Mouse (Mus musculus) erythroblast, embryonic 14.5 days (primary cell): ENCODE measurements around the gene Chrm1. TPM values are rescaled to one million over a fixed set of nuclear protein-coding genes. Genes with fewer than 3 reads are reported as not detected.

Experiments
- H3K27me3 ChIP-seq: 2 replicates; pipeline ENCODE4 v1.6.1; 2012; ENCODE audit warnings: inconsistent platforms; ENCODE audit not compliant: control insufficient read depth
- H3K36me3 ChIP-seq: 2 replicates; pipeline ENCODE4 v1.6.1; 2012; ENCODE audit warnings: mild to moderate bottlenecking, inconsistent platforms; ENCODE audit not compliant: control insufficient read depth
- H3K4me1 ChIP-seq: 2 replicates; pipeline ENCODE4 v1.6.1; 2012; ENCODE audit warnings: inconsistent platforms; ENCODE audit not compliant: control insufficient read depth
- H3K4me3 ChIP-seq: replicated peaks from 2 replicates; pipeline ENCODE3; 2012; ENCODE audit warnings: moderate library complexity, mild to moderate bottlenecking, inconsistent platforms
- H3K9me3 ChIP-seq: 2 replicates; pipeline ENCODE4 v1.6.1; 2012; ENCODE audit warnings: low read length, inconsistent platforms, mixed read lengths; ENCODE audit not compliant: control insufficient read depth
- GATA1 ChIP-seq: IDR thresholded peaks from 2 replicates; pipeline ENCODE4 v1.6.1; 2012; ENCODE audit warnings: low read length, inconsistent platforms, mixed read lengths
- TAL1 ChIP-seq: IDR thresholded peaks from 3 replicates; pipeline ENCODE4 v1.6.1; 2012; ENCODE audit warnings: low read length, inconsistent platforms, mixed read lengths
- polyA plus RNA-seq: library from polyadenylated mRNA; stranded (reverse); fragments of >175 nt; gene quantifications from 2 replicates; pipeline ENCODE4 v1.2.3, GENCODE M21; 2012

The Chrm1 gene
- polyA plus RNA-seq, 1 experiment: not detected

DNA sequence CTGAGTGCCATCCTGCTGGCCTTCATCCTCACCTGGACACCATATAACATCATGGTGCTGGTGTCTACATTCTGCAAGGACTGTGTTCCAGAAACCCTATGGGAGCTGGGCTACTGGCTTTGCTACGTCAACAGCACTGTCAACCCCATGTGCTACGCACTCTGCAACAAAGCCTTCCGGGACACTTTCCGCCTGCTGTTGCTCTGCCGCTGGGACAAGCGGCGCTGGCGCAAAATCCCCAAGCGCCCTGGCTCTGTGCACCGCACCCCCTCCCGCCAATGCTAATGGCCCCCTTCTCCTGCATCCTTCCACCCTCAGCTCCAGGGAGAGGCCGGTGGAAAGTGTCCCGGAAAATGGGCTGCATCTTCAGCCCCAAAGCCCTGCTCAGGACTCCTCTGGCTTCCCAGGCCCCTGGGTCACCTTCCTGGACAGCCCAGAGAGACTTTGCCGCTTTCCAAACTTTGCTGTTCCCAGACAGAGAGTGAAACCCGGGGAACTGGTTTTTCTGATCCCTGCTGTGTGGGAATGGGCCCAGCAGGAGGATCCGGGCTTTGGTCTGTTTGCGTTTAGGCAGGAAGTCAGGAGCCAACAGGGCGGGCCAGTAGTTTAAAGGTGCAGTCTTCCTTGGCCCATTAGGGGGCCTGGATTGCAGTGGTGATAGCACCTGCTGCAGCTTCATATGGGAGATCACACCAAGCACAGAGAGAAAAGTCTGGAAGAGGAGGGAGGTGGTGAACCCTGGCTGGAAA is 15.6 kb downstream of the Chrm1 start:
- Histone ChIP-seq H3K27me3 (no peaks in the 10 kb centered on the region), H3K4me3 (no peak overlapping the region)

DNA sequence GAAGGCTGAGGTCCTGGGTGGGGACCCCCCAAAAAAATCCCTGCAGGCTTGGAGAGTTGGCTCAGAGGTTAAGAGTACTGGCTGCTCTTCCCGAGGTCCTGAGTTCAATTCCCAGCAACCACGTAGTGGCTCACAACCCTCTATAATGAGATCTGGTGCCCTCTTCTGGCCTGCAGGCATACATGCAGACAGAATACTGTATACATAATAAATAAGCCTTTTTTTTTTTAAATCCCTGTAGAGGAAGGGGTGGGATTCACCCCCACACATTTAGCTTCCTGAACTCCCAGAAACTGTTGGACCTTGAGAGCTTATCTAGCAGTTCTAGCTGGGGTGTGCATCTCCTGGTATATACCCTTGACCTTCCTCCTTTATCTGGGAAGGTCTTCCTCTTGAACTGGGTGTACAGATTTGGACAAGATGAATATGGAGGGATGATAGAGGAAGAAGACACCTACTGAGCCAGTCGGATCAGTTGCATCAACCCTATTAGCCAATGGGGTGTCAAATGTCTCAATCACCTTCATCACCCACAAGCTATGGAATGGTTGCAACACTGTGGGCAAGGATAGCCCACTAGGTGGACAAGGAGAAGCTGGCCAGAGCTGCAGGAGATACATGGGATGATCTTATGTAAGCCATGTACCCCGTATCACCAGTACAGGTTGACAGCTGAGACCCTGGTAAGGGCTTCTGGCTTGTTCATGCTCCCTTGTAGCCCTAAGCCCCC is 18.2 kb downstream of the Chrm1 start:
- no peak overlapping the region for H3K4me3 ChIP-seq
- H3K27me3 ChIP-seq: no peaks in the 10 kb centered on the region
- no peaks in the 10 kb centered on the region for H3K9me3 ChIP-seq
- H3K4me1 ChIP-seq: no peaks in the 10 kb centered on the region; the same call in 1 of the 2 replicates
- TF ChIP-seq TAL1: no peak
- TF ChIP-seq GATA1: no peak
- no peaks in the 10 kb centered on the region for H3K36me3 ChIP-seq

More for the DNA sequence above, 15.6 kb downstream of the Chrm1 start:
- Histone ChIP-seq H3K4me1 (peaks cover 7% of the 10 kb centered on the region), H3K36me3 (no peaks in the 10 kb centered on the region), H3K9me3 (no peaks in the 10 kb centered on the region)
- TF ChIP-seq GATA1 (no peak), TAL1 (no peak)

DNA sequence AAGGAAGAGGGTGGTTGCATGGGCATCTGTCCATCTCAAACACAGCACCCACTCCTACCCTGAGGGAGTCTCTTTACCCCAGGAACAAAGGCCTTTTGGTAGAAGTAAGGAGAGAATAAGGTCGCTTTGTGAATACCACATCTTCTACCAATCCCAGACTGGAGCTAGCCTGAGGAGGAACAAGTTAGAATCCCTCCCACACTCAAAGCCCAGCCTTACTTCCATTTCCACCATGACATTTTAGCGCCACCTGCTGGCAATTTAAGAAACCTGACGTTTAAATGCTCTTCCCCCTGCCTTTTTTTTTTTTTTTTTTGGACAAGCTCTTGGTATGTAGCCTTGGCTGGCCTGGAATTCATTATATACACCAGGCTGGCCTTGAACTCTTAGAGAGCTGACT is 19.4 kb downstream of the Chrm1 start:
- H3K36me3 ChIP-seq: no peaks in the 10 kb centered on the region
- no peak overlapping the region for H3K4me3 ChIP-seq
- H3K27me3 ChIP-seq: no peaks in the 10 kb centered on the region
- TF ChIP-seq TAL1 (no peak), GATA1 (no peak)
- H3K9me3 ChIP-seq: no peaks in the 10 kb centered on the region
- no peaks in the 10 kb centered on the region for H3K4me1 ChIP-seq

DNA sequence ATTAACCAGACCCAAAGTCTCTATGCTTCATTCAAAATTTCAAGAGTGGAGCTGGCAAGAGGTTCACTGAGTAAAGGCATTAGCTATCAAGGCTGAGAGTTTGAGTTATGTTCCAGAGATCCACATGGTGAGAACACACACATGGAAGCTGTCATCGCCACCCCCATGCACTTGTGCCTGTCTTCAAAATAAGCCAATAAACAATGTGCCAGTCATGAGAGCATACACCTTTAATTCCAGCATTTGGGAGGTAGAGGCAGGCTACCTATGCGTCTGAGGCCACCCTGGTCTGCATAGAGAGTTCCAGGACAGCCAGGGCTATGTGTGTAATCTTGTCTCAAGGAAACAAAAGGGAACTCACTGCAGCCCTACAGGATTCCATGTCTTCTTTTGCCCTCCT is 20.0 kb downstream of the Chrm1 start:
- TF ChIP-seq GATA1: no peak
- TF ChIP-seq TAL1: no peak
- H3K4me3 ChIP-seq: no peak overlapping the region
- H3K4me1 ChIP-seq: no peaks in the 10 kb centered on the region
- H3K27me3 ChIP-seq: no peaks in the 10 kb centered on the region
- H3K9me3 ChIP-seq: no peaks in the 10 kb centered on the region
- H3K36me3 ChIP-seq: no peaks in the 10 kb centered on the region

DNA sequence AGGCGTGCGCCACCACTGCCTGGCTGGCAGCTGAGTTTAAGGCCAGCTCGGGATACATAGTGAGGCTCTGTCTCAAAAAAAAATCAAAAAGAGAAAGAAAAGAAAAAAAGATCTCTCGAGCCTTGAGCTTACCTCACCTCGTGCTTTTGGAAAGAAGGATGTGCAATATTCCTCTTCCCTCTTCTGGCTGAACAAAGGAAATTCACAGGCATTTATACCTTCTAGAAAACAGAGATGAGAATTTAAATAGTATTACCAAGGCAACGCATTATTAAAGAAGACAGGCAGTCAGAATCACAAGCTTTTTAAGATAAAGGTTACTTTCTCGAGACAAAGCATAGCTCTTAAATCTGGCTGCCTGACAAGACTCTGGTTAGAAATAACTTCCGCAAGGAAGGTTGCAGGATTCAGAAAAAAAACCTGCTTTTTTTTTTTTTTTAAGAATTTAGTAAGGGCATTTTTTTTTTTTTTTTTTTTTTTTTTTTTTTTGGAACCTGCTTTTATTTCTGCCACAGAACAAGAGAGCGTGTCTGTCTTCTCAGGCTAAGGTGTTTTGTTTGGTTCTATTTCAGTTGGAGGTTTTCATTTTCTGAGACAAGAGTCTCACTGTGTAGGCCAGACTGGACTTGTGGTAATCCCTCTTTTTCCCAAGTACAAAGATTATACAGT is 28.4 kb downstream of the Chrm1 start:
- H3K4me1 ChIP-seq: peaks cover 23% of the 10 kb centered on the region
- TF ChIP-seq TAL1 (no peak), GATA1 (no peak)
- no peak overlapping the region for H3K4me3 ChIP-seq
- peaks cover 2% of the 10 kb centered on the region for H3K27me3 ChIP-seq
- H3K36me3 ChIP-seq: no peaks in the 10 kb centered on the region
- H3K9me3 ChIP-seq: no peaks in the 10 kb centered on the region

DNA sequence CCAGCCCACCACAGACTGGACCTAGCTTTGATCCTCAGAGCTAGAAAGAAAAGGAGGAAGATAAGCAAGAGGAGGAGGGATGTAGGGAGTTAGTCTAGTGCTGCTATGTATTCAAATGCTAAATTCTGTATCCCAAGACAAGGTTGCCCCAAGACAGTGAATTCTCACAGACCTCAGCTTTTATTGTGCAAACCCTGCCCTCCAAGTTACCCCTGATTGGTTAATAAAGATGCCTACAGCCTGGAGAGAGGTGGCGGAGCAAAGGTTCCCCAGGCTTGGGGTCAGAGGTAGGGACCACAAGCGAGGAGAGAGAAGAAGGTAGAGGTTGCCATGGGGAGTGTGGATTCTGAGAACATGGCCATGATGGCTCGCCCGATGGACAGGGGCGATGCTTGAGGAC is 29.2 kb downstream of the Chrm1 start:
- Histone ChIP-seq H3K4me1 (peaks cover 23% of the 10 kb centered on the region), H3K27me3 (peaks cover 2% of the 10 kb centered on the region), H3K4me3 (no peak overlapping the region), H3K36me3 (no peaks in the 10 kb centered on the region), H3K9me3 (no peaks in the 10 kb centered on the region)
- no peak for TF ChIP-seq TAL1
- TF ChIP-seq GATA1: no peak

DNA sequence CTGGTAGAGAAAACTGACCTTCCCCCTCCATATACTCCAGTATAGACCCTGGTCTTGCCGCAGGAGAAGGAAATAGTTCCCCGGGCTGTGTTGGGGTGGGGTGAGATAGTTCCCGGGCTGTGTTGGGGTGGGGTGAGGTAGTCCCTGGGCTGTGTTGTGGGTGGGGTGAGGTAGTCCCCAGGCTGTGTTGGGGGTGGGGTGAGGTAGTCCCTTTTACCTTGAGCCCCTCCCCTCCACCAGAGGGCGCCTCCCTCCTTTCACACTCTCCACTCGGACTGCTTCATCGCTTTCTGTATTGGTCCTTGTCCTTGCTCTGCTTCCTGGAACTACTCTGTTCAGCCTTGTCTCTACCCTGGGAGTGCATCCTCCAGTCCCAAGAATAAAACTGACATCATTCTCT is 31.7 kb downstream of the Chrm1 start:
- Histone ChIP-seq H3K27me3 (peaks cover 2% of the 10 kb centered on the region), H3K4me1 (peaks cover 25% of the 10 kb centered on the region), H3K4me3 (peak overlapping the region; percentile 31), H3K9me3 (no peaks in the 10 kb centered on the region), H3K36me3 (no peaks in the 10 kb centered on the region)
- TF ChIP-seq GATA1 (no peak), TAL1 (no peak)

DNA sequence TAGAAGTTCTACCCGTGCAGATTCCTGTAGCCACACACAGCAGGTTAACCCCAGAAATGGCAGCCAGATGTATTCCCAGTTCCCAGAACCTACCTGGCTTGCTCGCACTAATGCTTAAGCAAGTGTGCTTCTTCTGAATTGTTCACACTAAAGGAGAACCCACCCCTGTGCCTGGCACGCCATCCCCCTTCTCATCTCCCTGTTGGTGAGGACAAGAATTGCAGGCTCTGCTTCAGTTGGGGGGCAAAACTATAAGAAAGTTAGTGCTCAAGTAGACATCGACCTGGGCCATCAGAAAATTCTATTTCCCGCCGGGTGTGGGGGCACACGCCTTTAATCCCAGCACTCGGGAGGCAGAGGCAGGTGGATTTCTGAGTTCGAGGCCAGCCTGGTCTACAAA is 36.1 kb downstream of the Chrm1 start:
- no peak overlapping the region for H3K4me3 ChIP-seq
- H3K4me1 ChIP-seq: peaks cover 21% of the 10 kb centered on the region
- H3K9me3 ChIP-seq: no peaks in the 10 kb centered on the region
- TF ChIP-seq GATA1 (no peak), TAL1 (no peak)
- H3K27me3 ChIP-seq: no peaks in the 10 kb centered on the region; the same call in 1 of the 2 replicates
- peaks cover 2% of the 10 kb centered on the region; the same call in 1 of the 2 replicates for H3K36me3 ChIP-seq

DNA sequence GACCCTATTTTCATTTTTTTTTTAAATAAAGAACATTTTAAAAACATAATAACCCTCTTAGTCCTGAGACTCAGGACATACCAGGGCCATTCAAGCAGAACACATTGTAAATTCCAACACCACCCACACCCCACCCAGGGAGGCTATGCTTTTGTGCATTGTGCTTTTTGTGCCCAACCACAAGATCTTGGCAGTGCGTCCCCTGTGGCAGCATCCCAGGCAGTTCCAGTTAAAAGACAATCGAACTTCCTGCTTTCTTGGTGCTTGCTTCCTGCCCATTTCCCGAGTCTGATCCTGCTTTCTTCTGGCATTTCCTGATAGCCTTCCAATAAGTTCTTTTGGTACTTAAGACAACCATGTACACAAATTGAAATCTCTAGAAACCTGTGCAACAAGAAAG is 38.9 kb downstream of the Chrm1 start:
- Histone ChIP-seq H3K4me3 (no peak overlapping the region), H3K36me3 (peaks cover 27% of the 10 kb centered on the region), H3K4me1 (peaks cover 16% of the 10 kb centered on the region), H3K27me3 (no peaks in the 10 kb centered on the region; the same call in 1 of the 2 replicates), H3K9me3 (no peaks in the 10 kb centered on the region)
- TF ChIP-seq TAL1 (no peak), GATA1 (no peak)
